Mouse (Mus musculus): ENCODE data around the gene Smpd1. TPM values are rescaled to one million over a fixed set of nuclear protein-coding genes. Genes with fewer than 3 reads are reported as not detected.

Gene Smpd1
- total RNA-seq (2017): 11.0 and 17.9 TPM in 2 replicates

GRCm38 (mm10) chr7:105554212-105554942 lies at the start of gene Smpd1:
Smpd1 (plus strand) TSS chr7:105554360.
- ATAC-seq (replicated peaks in 1 of 2; ENCODE audit: insufficient read depth in 1 of 2, low FRiP score in 2 of 2, low TSS enrichment in 1 of 2, low read depth in 1 of 2, poor library complexity in 2 of 2, severe bottlenecking in 2 of 2): peak; percentile 96 to 97

- no peak for ATAC-seq (replicated peaks in 1 of 2; ENCODE audit: insufficient read depth in 1 of 2, low FRiP score in 2 of 2, low TSS enrichment in 1 of 2, low read depth in 1 of 2, poor library complexity in 2 of 2, severe bottlenecking in 2 of 2)
These were observed 46.9 kb upstream of the Smpd1 start for GRCm38 (mm10) chr7:105507257-105507656.

DNA sequence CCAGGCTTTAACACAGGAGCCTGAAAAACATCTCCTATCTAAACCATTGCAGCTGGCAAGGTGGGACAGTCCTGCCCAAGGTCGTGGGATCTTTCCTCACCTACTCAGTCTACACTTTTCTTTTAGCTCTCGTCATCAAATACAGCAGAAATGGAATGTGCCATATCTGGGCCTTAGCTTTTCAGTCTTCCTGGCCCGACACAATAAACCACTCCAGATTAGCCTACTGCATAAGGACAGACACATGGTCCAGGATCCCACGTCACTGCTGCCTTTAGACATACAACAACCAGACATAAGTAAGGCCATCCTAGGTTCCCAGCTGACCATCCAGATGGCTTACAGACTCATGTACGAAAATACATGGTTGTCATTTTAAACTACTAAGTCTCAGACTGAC lies 44.0 kb upstream of the Smpd1 start:
- ATAC-seq (replicated peaks in 1 of 2; ENCODE audit: insufficient read depth in 1 of 2, low FRiP score in 2 of 2, low TSS enrichment in 1 of 2, low read depth in 1 of 2, poor library complexity in 2 of 2, severe bottlenecking in 2 of 2): no peak

DNA sequence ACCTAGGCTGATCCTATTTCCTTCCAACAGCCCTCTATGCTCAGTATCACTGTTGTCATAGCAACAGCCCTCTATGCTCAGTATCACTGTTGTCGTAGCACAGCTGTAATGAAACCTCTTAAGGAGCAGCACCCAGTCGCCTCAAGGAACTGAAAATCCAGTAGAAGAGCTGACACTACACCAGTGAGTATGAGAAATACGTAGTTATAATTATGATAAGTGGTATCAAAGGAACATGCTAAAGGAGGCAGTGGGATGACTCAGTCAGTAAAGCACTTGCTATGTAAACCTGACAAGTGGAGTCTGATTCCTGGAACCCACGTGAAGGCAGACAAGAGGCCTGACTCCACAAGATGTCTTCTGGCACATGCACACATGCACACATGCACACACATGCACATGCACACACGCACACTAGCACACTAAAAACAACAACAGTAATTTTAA lies 40.3 kb upstream of the Smpd1 start:
- ATAC-seq (replicated peaks in 1 of 2; ENCODE audit: insufficient read depth in 1 of 2, low FRiP score in 2 of 2, low TSS enrichment in 1 of 2, low read depth in 1 of 2, poor library complexity in 2 of 2, severe bottlenecking in 2 of 2): no peak

GRCm38 (mm10) chr7:105514561-105514960 lies 39.6 kb upstream of the Smpd1 start:
- ATAC-seq (replicated peaks in 1 of 2; ENCODE audit: insufficient read depth in 1 of 2, low FRiP score in 2 of 2, low TSS enrichment in 1 of 2, low read depth in 1 of 2, poor library complexity in 2 of 2, severe bottlenecking in 2 of 2): no peak

- peak; percentile 81 to 90 for ATAC-seq (replicated peaks in 1 of 2; ENCODE audit: insufficient read depth in 1 of 2, low FRiP score in 2 of 2, low TSS enrichment in 1 of 2, low read depth in 1 of 2, poor library complexity in 2 of 2, severe bottlenecking in 2 of 2)
These were observed 39.0 kb upstream of the Smpd1 start for GRCm38 (mm10) chr7:105515178-105515577.

DNA sequence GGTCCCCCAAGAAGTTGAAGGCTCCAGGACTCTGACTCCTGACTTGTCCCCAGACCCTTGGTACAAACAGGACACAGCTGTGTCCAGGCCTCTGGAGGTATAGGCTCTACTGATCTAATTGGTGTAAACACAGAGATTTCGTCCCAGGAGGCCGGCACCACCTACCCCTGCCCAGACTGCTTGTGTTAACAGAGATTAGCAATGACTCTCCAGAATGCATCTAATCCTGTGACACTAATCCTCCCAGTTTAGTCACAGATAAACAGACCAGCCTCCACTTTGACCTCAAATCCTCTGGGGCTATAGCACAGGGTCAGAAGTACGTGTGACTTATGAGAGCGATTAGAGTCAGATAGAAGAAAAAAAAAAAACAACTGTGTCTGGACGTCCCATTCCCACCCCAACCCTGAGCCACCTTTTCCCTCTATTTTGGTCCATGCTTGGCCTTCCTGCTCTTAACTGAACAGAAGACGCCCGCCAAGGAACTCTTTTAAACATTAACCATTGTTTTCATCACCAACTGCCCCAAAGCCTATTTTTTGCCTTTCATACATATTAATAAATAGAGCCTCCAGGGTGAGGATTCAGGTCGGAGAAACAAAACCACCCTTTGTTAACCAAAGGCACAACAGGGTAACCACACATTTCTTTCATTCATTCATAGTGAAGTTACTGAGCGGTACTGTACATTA lies 37.3 kb upstream of the Smpd1 start:
- no peak for ATAC-seq (replicated peaks in 1 of 2; ENCODE audit: insufficient read depth in 1 of 2, low FRiP score in 2 of 2, low TSS enrichment in 1 of 2, low read depth in 1 of 2, poor library complexity in 2 of 2, severe bottlenecking in 2 of 2)

- ATAC-seq (replicated peaks in 1 of 2; ENCODE audit: insufficient read depth in 1 of 2, low FRiP score in 2 of 2, low TSS enrichment in 1 of 2, low read depth in 1 of 2, poor library complexity in 2 of 2, severe bottlenecking in 2 of 2): no peak
These were observed 34.8 kb upstream of the Smpd1 start for GRCm38 (mm10) chr7:105519336-105519735.

GRCm38 (mm10) chr7:105519771-105520170 lies 34.4 kb upstream of the Smpd1 start:
- ATAC-seq (replicated peaks in 1 of 2; ENCODE audit: insufficient read depth in 1 of 2, low FRiP score in 2 of 2, low TSS enrichment in 1 of 2, low read depth in 1 of 2, poor library complexity in 2 of 2, severe bottlenecking in 2 of 2): no peak

DNA sequence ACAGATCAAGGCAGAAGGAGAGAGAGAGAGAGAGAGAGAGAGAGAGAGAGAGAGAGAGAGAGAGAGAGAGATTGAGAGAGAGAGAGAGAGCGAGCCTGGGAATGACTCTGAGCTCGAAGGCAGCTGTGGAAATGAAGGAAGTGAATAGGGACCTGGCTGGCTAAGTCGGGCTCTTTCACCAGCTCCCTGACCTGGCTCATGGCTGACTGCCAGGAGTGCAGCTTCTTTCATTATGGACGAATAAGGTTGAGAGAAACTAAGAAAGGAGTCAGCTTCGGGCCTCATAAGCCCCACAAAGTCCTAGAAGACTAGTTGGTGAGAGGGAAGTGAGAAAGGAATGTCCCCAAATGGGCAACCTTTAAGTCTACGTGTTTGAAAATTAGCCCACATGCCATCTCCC lies 34.0 kb upstream of the Smpd1 start:
- no peak for ATAC-seq (replicated peaks in 1 of 2; ENCODE audit: insufficient read depth in 1 of 2, low FRiP score in 2 of 2, low TSS enrichment in 1 of 2, low read depth in 1 of 2, poor library complexity in 2 of 2, severe bottlenecking in 2 of 2)

- ATAC-seq (replicated peaks in 1 of 2; ENCODE audit: insufficient read depth in 1 of 2, low FRiP score in 2 of 2, low TSS enrichment in 1 of 2, low read depth in 1 of 2, poor library complexity in 2 of 2, severe bottlenecking in 2 of 2): no peak
These were observed 29.9 kb upstream of the Smpd1 start for GRCm38 (mm10) chr7:105524222-105524621.

DNA sequence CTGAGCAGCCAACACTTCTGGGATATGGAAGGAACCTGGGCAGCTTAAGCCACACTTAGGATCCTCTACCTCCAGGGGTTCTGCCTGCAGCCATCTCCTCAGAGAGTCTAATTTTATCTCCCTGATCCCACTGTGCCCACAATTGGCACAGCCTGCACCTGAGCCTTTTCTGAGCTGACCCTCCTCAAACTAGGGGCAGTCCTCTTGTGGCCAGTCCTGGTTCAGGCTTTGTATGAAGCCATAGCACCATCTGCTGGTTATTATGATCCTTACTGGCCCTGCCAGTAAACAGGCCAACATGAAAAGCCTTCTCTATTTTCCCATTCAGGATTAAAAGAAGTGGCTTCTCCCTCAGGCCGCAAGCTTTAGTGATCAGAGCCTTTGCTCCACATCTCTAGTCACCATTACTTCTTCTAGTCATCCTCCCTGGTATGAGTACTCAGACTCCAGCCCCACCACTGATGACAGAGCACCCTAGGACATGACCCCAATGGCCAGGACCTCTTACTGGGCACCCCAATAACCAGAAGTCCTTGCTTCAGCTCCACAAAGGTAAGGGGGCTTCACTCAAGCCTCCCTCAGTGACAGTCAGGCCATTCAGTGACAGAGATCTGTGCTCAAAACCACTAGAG lies 26.7 kb upstream of the Smpd1 start:
- 0 out of 4 replicates have a peak, but pooled peaks of 1 of the 2 experiments have one; percentile 58 for ATAC-seq (replicated peaks in 1 of 2; ENCODE audit: insufficient read depth in 1 of 2, low FRiP score in 2 of 2, low TSS enrichment in 1 of 2, low read depth in 1 of 2, poor library complexity in 2 of 2, severe bottlenecking in 2 of 2)

DNA sequence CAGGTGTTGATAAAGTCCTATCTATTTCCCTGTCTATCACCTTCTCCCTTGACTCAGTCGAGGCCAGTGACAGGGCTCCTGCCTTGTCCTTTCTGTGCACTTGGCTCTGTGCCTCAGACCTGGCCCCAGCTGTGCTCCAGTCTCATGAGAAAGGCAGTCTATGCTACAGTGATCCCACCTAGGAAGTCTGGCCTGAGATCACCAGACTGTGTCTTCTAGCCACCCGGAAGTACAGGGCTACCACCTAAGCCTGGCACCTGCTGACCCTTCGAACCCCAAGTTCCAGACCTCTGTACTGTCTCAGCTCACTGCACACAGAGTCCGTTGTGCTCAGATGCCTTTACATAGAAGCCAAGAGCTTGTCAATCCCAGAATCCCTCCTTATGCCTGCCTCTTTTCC lies 26.1 kb upstream of the Smpd1 start:
- no peak for ATAC-seq (replicated peaks in 1 of 2; ENCODE audit: insufficient read depth in 1 of 2, low FRiP score in 2 of 2, low TSS enrichment in 1 of 2, low read depth in 1 of 2, poor library complexity in 2 of 2, severe bottlenecking in 2 of 2)

DNA sequence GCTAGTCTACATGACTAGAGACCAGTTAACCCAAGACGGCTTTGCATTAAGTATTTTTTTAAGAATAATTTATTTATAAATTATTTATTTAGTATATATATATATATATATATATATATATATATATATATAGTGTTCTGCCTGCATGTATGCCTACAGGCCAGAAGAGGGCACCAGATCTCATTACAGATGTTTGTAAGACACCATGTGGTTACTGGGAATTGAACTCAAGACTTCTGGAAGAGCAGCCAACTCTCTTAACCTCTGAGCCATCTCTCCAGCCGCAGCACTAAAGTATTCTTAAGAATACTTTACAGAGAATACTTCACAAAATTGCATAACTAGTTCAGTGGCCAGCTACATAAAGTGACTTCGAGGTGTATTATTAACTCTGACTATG lies 20.0 kb upstream of the Smpd1 start:
- ATAC-seq (replicated peaks in 1 of 2; ENCODE audit: insufficient read depth in 1 of 2, low FRiP score in 2 of 2, low TSS enrichment in 1 of 2, low read depth in 1 of 2, poor library complexity in 2 of 2, severe bottlenecking in 2 of 2): no peak

GRCm38 (mm10) chr7:105545986-105546385 lies 8.2 kb upstream of the Smpd1 start:
- ATAC-seq (replicated peaks in 1 of 2; ENCODE audit: insufficient read depth in 1 of 2, low FRiP score in 2 of 2, low TSS enrichment in 1 of 2, low read depth in 1 of 2, poor library complexity in 2 of 2, severe bottlenecking in 2 of 2): no peak

- no peak for ATAC-seq (replicated peaks in 1 of 2; ENCODE audit: insufficient read depth in 1 of 2, low FRiP score in 2 of 2, low TSS enrichment in 1 of 2, low read depth in 1 of 2, poor library complexity in 2 of 2, severe bottlenecking in 2 of 2)
These were observed 6.2 kb upstream of the Smpd1 start for GRCm38 (mm10) chr7:105547970-105548369.

GRCm38 (mm10) chr7:105549035-105549434 lies 5.1 kb upstream of the Smpd1 start:
- no peak for ATAC-seq (replicated peaks in 1 of 2; ENCODE audit: insufficient read depth in 1 of 2, low FRiP score in 2 of 2, low TSS enrichment in 1 of 2, low read depth in 1 of 2, poor library complexity in 2 of 2, severe bottlenecking in 2 of 2)

DNA sequence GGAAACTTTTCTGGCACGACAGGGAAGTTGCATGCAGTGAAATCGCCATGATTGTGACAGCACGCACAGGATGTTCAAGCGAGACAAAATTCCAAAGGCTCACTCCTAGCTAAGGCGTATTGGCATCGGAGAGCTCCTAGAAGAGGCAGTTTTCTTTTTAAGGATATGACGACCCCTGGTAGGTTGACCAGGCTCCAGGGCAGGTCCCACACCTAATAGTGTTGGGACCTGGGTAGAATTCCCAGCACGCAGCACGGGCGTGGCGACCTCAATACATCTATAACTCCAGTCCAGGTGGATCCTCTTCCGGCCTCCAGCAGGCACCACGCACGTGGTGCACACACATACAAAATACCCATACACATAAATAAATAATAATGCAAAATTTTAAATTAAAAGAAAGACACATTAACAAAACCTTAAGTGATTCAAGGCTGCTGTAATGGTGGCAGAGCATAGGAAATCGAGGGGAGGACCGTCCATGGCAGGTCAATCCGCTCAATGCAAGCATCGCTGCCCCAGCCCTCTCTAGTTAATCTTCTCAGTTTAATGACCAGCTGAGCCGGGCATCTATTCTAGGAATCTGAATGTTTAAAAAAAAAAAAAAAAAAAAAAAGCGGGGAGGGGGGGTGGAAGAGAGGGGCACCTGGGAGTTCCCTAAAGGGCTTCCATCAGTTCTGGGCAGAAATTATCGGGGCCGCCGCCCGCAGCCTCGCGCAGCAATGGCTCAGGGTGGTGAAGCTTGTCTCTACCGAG lies 526 bp upstream of the Smpd1 start:
- no peak for ATAC-seq (replicated peaks in 1 of 2; ENCODE audit: insufficient read depth in 1 of 2, low FRiP score in 2 of 2, low TSS enrichment in 1 of 2, low read depth in 1 of 2, poor library complexity in 2 of 2, severe bottlenecking in 2 of 2)

Data from hematopoietic stem cell, adult 5-6 weeks (primary cell).